Mouse (Mus musculus) testis, adult 2 months (tissue): Measurements from ENCODE around the gene Galnt18.

Experiments
- CTCF ChIP-seq: fragments of 200-500 bp; IDR thresholded peaks from 2 replicates; pipeline ENCODE4 v1.5.1; 2012; ENCODE audit warnings: low read depth, mild to moderate bottlenecking, inconsistent platforms, low read length, moderate library complexity; ENCODE audit not compliant: control insufficient read depth, insufficient read depth, insufficient replicate concordance
- POLR2A ChIP-seq: fragments of 200-500 bp; IDR thresholded peaks from 2 replicates; pipeline ENCODE4 v1.6.1; 2012; ENCODE audit warnings: low read depth, mild to moderate bottlenecking, inconsistent platforms, low read length, moderate library complexity; ENCODE audit not compliant: control insufficient read depth

DNA sequence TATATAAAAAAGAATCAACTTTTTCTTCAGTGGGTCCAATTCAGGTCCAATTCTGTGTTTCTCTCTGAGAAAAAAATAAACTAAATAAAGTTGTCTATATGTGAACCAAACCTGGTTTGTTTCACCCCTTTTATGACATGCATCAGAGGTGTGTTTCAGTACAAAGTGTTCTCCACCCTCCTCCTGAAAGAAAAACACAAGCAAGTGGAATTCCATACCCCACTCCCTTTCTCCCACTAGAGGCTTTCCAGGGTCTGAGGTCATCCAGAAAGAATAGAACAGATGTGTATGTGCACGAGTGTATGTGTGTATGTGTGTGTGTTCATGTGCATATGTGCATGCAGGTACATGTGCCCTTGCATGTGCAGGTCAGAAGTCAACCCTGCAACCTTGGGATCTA, 71.2 kb downstream of the Galnt18 start:
- TF ChIP-seq POLR2A = no peak
- no peak for TF ChIP-seq CTCF
